Mouse (Mus musculus) cerebellum, adult 2 months (tissue): ENCODE results near the gene Sgms1. TPM values are rescaled to one million over a fixed set of nuclear protein-coding genes. Genes with fewer than 3 reads are reported as not detected.
A peak's percentile ranks its signal among the peaks of the same experiment; 100 is the strongest.

ENCODE experiments used
- DNase-seq, 2 experiments: peaks; one replicate each; pipeline ENCODE4 v3.0.0; 2021
- H3K27ac ChIP-seq: fragments of 200-500 bp; 2 replicates; pipeline ENCODE4 v1.5.1; 2012; ENCODE audit warnings: low read length, control low read depth, inconsistent platforms; ENCODE audit not compliant: insufficient read depth
- H3K27me3 ChIP-seq: fragments of 200-500 bp; 2 replicates; pipeline ENCODE4 v1.6.1; 2012; ENCODE audit warnings: inconsistent platforms, mild to moderate bottlenecking, low read length, moderate library complexity; ENCODE audit not compliant: control insufficient read depth, insufficient read depth
- H3K4me1 ChIP-seq: fragments of 200-500 bp; 2 replicates; pipeline ENCODE4 v1.6.1; 2011; ENCODE audit warnings: low read length; ENCODE audit not compliant: control insufficient read depth, insufficient read depth
- H3K4me3 ChIP-seq: fragments of 200-500 bp; replicated peaks from 2 replicates; pipeline ENCODE3; 2011; ENCODE audit warnings: mild to moderate bottlenecking, low read depth, low read length, control low read depth; ENCODE audit not compliant: insufficient read depth
- CTCF ChIP-seq: fragments of 200-500 bp; IDR thresholded peaks from 2 replicates; pipeline ENCODE4 v1.5.1; 2011; ENCODE audit warnings: low read depth, mild to moderate bottlenecking, control low read depth, low read length, moderate library complexity, borderline replicate concordance; ENCODE audit not compliant: insufficient read depth
- POLR2A ChIP-seq: fragments of 200-500 bp; IDR thresholded peaks from 2 replicates; pipeline ENCODE4 v1.6.1; 2011; ENCODE audit warnings: low read length, control low read depth, borderline replicate concordance; ENCODE audit not compliant: insufficient read depth
- WGBS: fragments of 180-500 bp; shearing (Covaris S2); methylation state at CpG from one replicate; pipeline ENCODE4 v1.1.7; 2018; 5-methylcytosine and 5-hydroxymethylcytosine counted together
- polyA plus RNA-seq: library from polyadenylated mRNA; depleted of rRNA; stranded (reverse); fragments of >200 nt; gene quantifications from 2 replicates; pipeline ENCODE4 v1.2.3, GENCODE M21; 2012

Gene Sgms1
- polyA plus RNA-seq, 1 experiment = 34.7 TPM

GRCm38 (mm10) chr19:32181721-32182394 lies 207.7 kb downstream of the Sgms1 start:
- no peak for DNase-seq
- Histone ChIP-seq H3K27me3 (no peaks in the 10 kb centered on the region), H3K4me1 (peaks cover 14% of the 10 kb centered on the region), H3K4me3 (no peak overlapping the region), H3K27ac (no peak overlapping the region)
- no peak for TF ChIP-seq CTCF
- no peak for TF ChIP-seq POLR2A
- 96% methylated on average over 12 of the region's 12 CpGs for WGBS

GRCm38 (mm10) chr19:32180756-32181674 lies 208.5 kb downstream of the Sgms1 start:
- TF ChIP-seq POLR2A (no peak), CTCF (no peak)
- Histone ChIP-seq H3K27ac (peak overlapping the region; percentile 39; the same call in 1 of the 2 replicates), H3K27me3 (no peaks in the 10 kb centered on the region), H3K4me3 (no peak overlapping the region), H3K4me1 (peaks cover 11% of the 10 kb centered on the region)
- WGBS = 81% methylated on average over 14 of the region's 14 CpGs
- no peak for DNase-seq

GRCm38 (mm10) chr19:32179978-32180413 lies 209.5 kb downstream of the Sgms1 start:
- TF ChIP-seq POLR2A (no peak), CTCF (no peak)
- WGBS = 91% methylated on average over 5 of the region's 5 CpGs
- Histone ChIP-seq H3K27me3 (no peaks in the 10 kb centered on the region), H3K4me1 (peaks cover 11% of the 10 kb centered on the region), H3K27ac (peak overlapping the region; percentile 39; the same call in 1 of the 2 replicates), H3K4me3 (no peak overlapping the region)
- no peak for DNase-seq

- Histone ChIP-seq H3K27ac (no peak overlapping the region; the same call in 1 of the 2 replicates), H3K4me1 (peaks cover 11% of the 10 kb centered on the region), H3K4me3 (no peak overlapping the region), H3K27me3 (no peaks in the 10 kb centered on the region)
- no peak for TF ChIP-seq CTCF
- no peak for TF ChIP-seq POLR2A
- WGBS = 81% methylated on average over 4 of the region's 4 CpGs
- DNase-seq = no peak
Observed at GRCm38 (mm10) chr19:32179514-32179913, 210.0 kb downstream of the Sgms1 start.

GRCm38 (mm10) chr19:32178161-32178560 lies 211.4 kb downstream of the Sgms1 start:
- no peak for TF ChIP-seq POLR2A
- TF ChIP-seq CTCF = no peak

GRCm38 (mm10) chr19:32176458-32176857 lies 213.1 kb downstream of the Sgms1 start:
- WGBS = 87% methylated on average over 9 of the region's 9 CpGs
- no peaks in the 10 kb centered on the region for H3K27me3 ChIP-seq
- H3K4me1 ChIP-seq = peaks cover 11% of the 10 kb centered on the region
- DNase-seq = no peak
- H3K27ac ChIP-seq = no peak overlapping the region
- no peak overlapping the region for H3K4me3 ChIP-seq
- TF ChIP-seq POLR2A = no peak
- no peak for TF ChIP-seq CTCF

More at GRCm38 (mm10) chr19:32178161-32178560, 211.4 kb downstream of the Sgms1 start:
- Histone ChIP-seq H3K27me3 (no peaks in the 10 kb centered on the region), H3K4me3 (no peak overlapping the region), H3K27ac (peak overlapping the region; percentile 43), H3K4me1 (peaks cover 11% of the 10 kb centered on the region)
- WGBS = 22% methylated on average over 2 of the region's 2 CpGs
- DNase-seq = peak; percentile 41 to 65

GRCm38 (mm10) chr19:32175991-32176390 lies 213.5 kb downstream of the Sgms1 start:
- no peak overlapping the region for H3K27ac ChIP-seq
- TF ChIP-seq CTCF (no peak), POLR2A (no peak)
- WGBS = over 99% methylated on average over 4 of the region's 4 CpGs
- peaks cover 11% of the 10 kb centered on the region for H3K4me1 ChIP-seq
- DNase-seq = no peak
- no peak overlapping the region for H3K4me3 ChIP-seq
- no peaks in the 10 kb centered on the region for H3K27me3 ChIP-seq

- TF ChIP-seq CTCF (no peak), POLR2A (no peak)
- H3K4me3 ChIP-seq = no peak overlapping the region
- no peak overlapping the region for H3K27ac ChIP-seq
- peaks cover 11% of the 10 kb centered on the region for H3K4me1 ChIP-seq
- H3K27me3 ChIP-seq = no peaks in the 10 kb centered on the region
- 97% methylated on average over 7 of the region's 7 CpGs for WGBS
- DNase-seq = no peak
Observed at GRCm38 (mm10) chr19:32175013-32175412, 214.5 kb downstream of the Sgms1 start.
